Mouse (Mus musculus): ENCODE results near the gene Spata9.

DNA sequence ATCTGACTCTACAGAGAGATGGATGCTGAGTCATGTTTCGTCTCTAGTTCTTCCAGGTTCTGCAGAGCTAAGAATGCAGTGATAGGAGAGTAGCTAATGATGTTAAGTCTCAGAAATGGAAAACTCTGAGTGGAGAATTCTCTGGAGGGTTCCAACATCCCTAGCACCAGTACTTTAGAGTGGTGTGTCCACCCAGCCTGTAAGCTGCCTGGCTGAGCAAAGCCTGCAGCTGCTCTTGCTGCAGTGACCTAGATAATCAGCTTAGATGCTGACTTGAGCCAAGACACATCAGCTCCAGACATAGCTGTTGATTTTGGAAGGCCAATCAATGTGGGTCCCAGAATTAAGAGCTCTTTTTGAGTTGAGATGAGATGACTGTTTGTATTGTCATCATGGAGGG, 21.1 kb downstream of the Spata9 start:
- no peak for TF ChIP-seq GATA1 (IDR thresholded peaks at IDR 0.05; ENCODE audit: borderline replicate concordance, low read length)
- no peak for TF ChIP-seq FLI1 (IDR thresholded peaks at IDR 0.05; ENCODE audit: low read length)

All from megakaryocyte, embryonic 14.5 days (primary cell).